Mouse (Mus musculus): ENCODE data around the gene Gbf1.

GRCm38 (mm10) chr19:46287566-46287965 lies 135.3 kb downstream of the Gbf1 start:
- TF ChIP-seq POLR2A (IDR thresholded peaks at IDR 0.05; ENCODE audit: low read depth, low read length) (no peak), CTCF (IDR thresholded peaks at IDR 0.05; ENCODE audit: borderline replicate concordance, insufficient read depth, low read length) (no peak)
